Mouse (Mus musculus) C2C12 (cell line): ENCODE data around the gene Csnk1e.

Experiments used
- CEBPB ChIP-seq: IDR thresholded peaks from one replicate; pipeline ENCODE4 v1.6.1; 2011; ENCODE audit warnings: low read depth, mild to moderate bottlenecking, control low read depth, moderate library complexity
- CTCF ChIP-seq: IDR thresholded peaks from one replicate; pipeline ENCODE4 v1.5.1; 2011; ENCODE audit not compliant: control insufficient read depth, insufficient read depth, insufficient read length
- USF1 ChIP-seq: IDR thresholded peaks from one replicate; pipeline ENCODE4 v1.6.1; 2011; ENCODE audit warnings: low read depth, mild to moderate bottlenecking, control low read depth, moderate library complexity

DNA sequence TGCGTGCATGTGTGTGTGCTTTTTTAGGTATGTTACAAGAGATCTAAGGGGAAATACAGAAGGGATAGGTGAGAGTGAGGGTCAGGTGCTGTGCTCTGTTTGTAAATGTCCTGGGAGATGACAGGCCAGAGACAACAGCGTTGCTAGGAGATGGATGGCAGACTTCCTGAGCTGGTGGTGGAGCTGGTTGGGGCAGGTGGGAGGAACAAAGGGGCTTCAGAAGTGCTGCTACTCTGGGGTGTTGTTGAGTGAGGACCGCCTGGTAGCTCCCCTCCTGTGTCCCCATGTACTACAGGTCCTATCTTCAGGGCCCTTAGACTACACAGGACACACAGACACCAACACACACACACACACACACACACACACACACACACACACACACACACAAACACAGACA, 80.6 kb downstream of the Csnk1e start:
- TF ChIP-seq CEBPB (no peak), CTCF (no peak), USF1 (no peak)
